Mouse (Mus musculus): ENCODE measurements around the gene Mical2. TPM values are rescaled to one million over a fixed set of nuclear protein-coding genes. Genes with fewer than 3 reads are reported as not detected.
A peak's percentile ranks its signal among the peaks of the same experiment; 100 is the strongest.

The Mical2 gene
- polyA plus RNA-seq, 1 experiment from 2014 or later: 11.7 TPM

- no peaks in the 10 kb centered on the region for H3K36me3 ChIP-seq
- ATAC-seq (ENCODE audit: insufficient number of reproducible peaks, low FRiP score, low TSS enrichment, low read depth): no peak
Measured at GRCm38 (mm10) chr7:112194286-112194685, 31.4 kb upstream of the Mical2 start.

GRCm38 (mm10) chr7:112197461-112197860, 28.2 kb upstream of the Mical2 start:
- Histone ChIP-seq H3K9me3 (replicated peaks) (no peaks in the 10 kb centered on the region), H3K36me3 (no peaks in the 10 kb centered on the region), H3K4me1 (peaks cover 2% of the 10 kb centered on the region; the same call in 1 of the 2 replicates), H3K9ac (no peak overlapping the region), H3K27ac (replicated peaks) (no peak overlapping the region), H3K27me3 (no peaks in the 10 kb centered on the region), H3K4me2 (replicated peaks) (no peak overlapping the region), H3K4me3 (replicated peaks) (no peak overlapping the region)
- 74% methylated on average over 8 of the region's 8 CpGs for WGBS
- ATAC-seq (ENCODE audit: insufficient number of reproducible peaks, low FRiP score, low TSS enrichment, low read depth): no peak

More at GRCm38 (mm10) chr7:112194286-112194685, 31.4 kb upstream of the Mical2 start:
- Histone ChIP-seq H3K9me3 (replicated peaks) (no peaks in the 10 kb centered on the region), H3K27me3 (no peaks in the 10 kb centered on the region), H3K27ac (replicated peaks) (no peak overlapping the region), H3K9ac (no peak overlapping the region), H3K4me2 (replicated peaks) (no peak overlapping the region), H3K4me3 (replicated peaks) (no peak overlapping the region), H3K4me1 (no peaks in the 10 kb centered on the region)
- 82% methylated on average over 5 of the region's 5 CpGs for WGBS

- WGBS: 68% methylated on average over 3 of the region's 3 CpGs
- ATAC-seq (ENCODE audit: insufficient number of reproducible peaks, low FRiP score, low TSS enrichment, low read depth): no peak
Measured at GRCm38 (mm10) chr7:112199343-112199742, 26.3 kb upstream of the Mical2 start.

GRCm38 (mm10) chr7:112200761-112201160, 24.9 kb upstream of the Mical2 start:
- Histone ChIP-seq H3K4me2 (replicated peaks) (no peak overlapping the region), H3K9me3 (replicated peaks) (no peaks in the 10 kb centered on the region), H3K4me3 (replicated peaks) (no peak overlapping the region), H3K27ac (replicated peaks) (no peak overlapping the region), H3K36me3 (no peaks in the 10 kb centered on the region), H3K4me1 (peaks cover 9% of the 10 kb centered on the region; the same call in 1 of the 2 replicates), H3K27me3 (no peaks in the 10 kb centered on the region), H3K9ac (no peak overlapping the region)
- WGBS: 44% methylated on average over 4 of the region's 4 CpGs
- ATAC-seq (ENCODE audit: insufficient number of reproducible peaks, low FRiP score, low TSS enrichment, low read depth): no peak; the same call in 1 of the 2 replicates

More at GRCm38 (mm10) chr7:112199343-112199742, 26.3 kb upstream of the Mical2 start:
- Histone ChIP-seq H3K9me3 (replicated peaks) (no peaks in the 10 kb centered on the region), H3K4me2 (replicated peaks) (no peak overlapping the region), H3K36me3 (no peaks in the 10 kb centered on the region), H3K9ac (no peak overlapping the region), H3K27ac (replicated peaks) (no peak overlapping the region), H3K27me3 (no peaks in the 10 kb centered on the region), H3K4me3 (replicated peaks) (no peak overlapping the region), H3K4me1 (peaks cover 9% of the 10 kb centered on the region; the same call in 1 of the 2 replicates)

GRCm38 (mm10) chr7:112202194-112202593, 23.5 kb upstream of the Mical2 start:
- Histone ChIP-seq H3K27me3 (no peaks in the 10 kb centered on the region), H3K4me1 (peaks cover 9% of the 10 kb centered on the region; the same call in 1 of the 2 replicates), H3K4me2 (replicated peaks) (no peak overlapping the region), H3K9me3 (replicated peaks) (no peaks in the 10 kb centered on the region), H3K4me3 (replicated peaks) (no peak overlapping the region), H3K36me3 (no peaks in the 10 kb centered on the region), H3K9ac (no peak overlapping the region), H3K27ac (replicated peaks) (no peak overlapping the region)
- ATAC-seq (ENCODE audit: insufficient number of reproducible peaks, low FRiP score, low TSS enrichment, low read depth): no peak
- 32% methylated on average over 4 of the region's 4 CpGs for WGBS

- Histone ChIP-seq H3K9me3 (replicated peaks) (no peaks in the 10 kb centered on the region), H3K4me2 (replicated peaks) (no peak overlapping the region), H3K27ac (replicated peaks) (no peak overlapping the region), H3K27me3 (no peaks in the 10 kb centered on the region), H3K36me3 (no peaks in the 10 kb centered on the region), H3K4me3 (replicated peaks) (no peak overlapping the region), H3K4me1 (peaks cover 9% of the 10 kb centered on the region; the same call in 1 of the 2 replicates), H3K9ac (no peak overlapping the region)
- WGBS: 40% methylated on average over 5 of the region's 5 CpGs
- ATAC-seq (ENCODE audit: insufficient number of reproducible peaks, low FRiP score, low TSS enrichment, low read depth): no peak
Measured at GRCm38 (mm10) chr7:112202843-112203242, 22.8 kb upstream of the Mical2 start.

- WGBS: 73% methylated on average over 5 of the region's 5 CpGs
Measured at GRCm38 (mm10) chr7:112203937-112204336, 21.7 kb upstream of the Mical2 start.

GRCm38 (mm10) chr7:112204380-112204963, 21.2 kb upstream of the Mical2 start:
- Histone ChIP-seq H3K4me2 (replicated peaks) (no peak overlapping the region), H3K27me3 (no peaks in the 10 kb centered on the region), H3K9me3 (replicated peaks) (no peaks in the 10 kb centered on the region), H3K4me3 (replicated peaks) (no peak overlapping the region), H3K9ac (no peak overlapping the region), H3K27ac (replicated peaks) (peak overlapping the region; percentile 45), H3K4me1 (peaks cover 9% of the 10 kb centered on the region; the same call in 1 of the 2 replicates), H3K36me3 (no peaks in the 10 kb centered on the region)
- no peak for ATAC-seq (ENCODE audit: insufficient number of reproducible peaks, low FRiP score, low TSS enrichment, low read depth)
- WGBS: 49% methylated on average over 6 of the region's 6 CpGs

More at GRCm38 (mm10) chr7:112203937-112204336, 21.7 kb upstream of the Mical2 start:
- Histone ChIP-seq H3K4me2 (replicated peaks) (no peak overlapping the region), H3K4me1 (peaks cover 9% of the 10 kb centered on the region; the same call in 1 of the 2 replicates), H3K9ac (no peak overlapping the region), H3K9me3 (replicated peaks) (no peaks in the 10 kb centered on the region), H3K4me3 (replicated peaks) (no peak overlapping the region), H3K27ac (replicated peaks) (no peak overlapping the region), H3K36me3 (no peaks in the 10 kb centered on the region), H3K27me3 (no peaks in the 10 kb centered on the region)
- ATAC-seq (ENCODE audit: insufficient number of reproducible peaks, low FRiP score, low TSS enrichment, low read depth): no peak

GRCm38 (mm10) chr7:112205513-112205912, 20.1 kb upstream of the Mical2 start:
- 79% methylated on average over 6 of the region's 6 CpGs for WGBS
- ATAC-seq (ENCODE audit: insufficient number of reproducible peaks, low FRiP score, low TSS enrichment, low read depth): no peak
- no peak overlapping the region for H3K4me3 ChIP-seq (replicated peaks)

GRCm38 (mm10) chr7:112207717-112208116, 17.9 kb upstream of the Mical2 start:
- WGBS: 86% methylated on average over 6 of the region's 6 CpGs
- no peak for ATAC-seq (ENCODE audit: insufficient number of reproducible peaks, low FRiP score, low TSS enrichment, low read depth)
- no peaks in the 10 kb centered on the region for H3K27me3 ChIP-seq
- H3K4me2 ChIP-seq (replicated peaks): no peak overlapping the region
- no peak overlapping the region for H3K27ac ChIP-seq (replicated peaks)
- no peaks in the 10 kb centered on the region for H3K9me3 ChIP-seq (replicated peaks)
- no peak overlapping the region for H3K9ac ChIP-seq
- no peak overlapping the region for H3K4me3 ChIP-seq (replicated peaks)
- no peaks in the 10 kb centered on the region for H3K36me3 ChIP-seq
- H3K4me1 ChIP-seq: 0 out of 2 replicates have a peak, but pooled peaks cover 5% of the 10 kb centered on the region

More at GRCm38 (mm10) chr7:112205513-112205912, 20.1 kb upstream of the Mical2 start:
- H3K9me3 ChIP-seq (replicated peaks): no peaks in the 10 kb centered on the region
- H3K27ac ChIP-seq (replicated peaks): no peak overlapping the region
- peaks cover 9% of the 10 kb centered on the region; the same call in 1 of the 2 replicates for H3K4me1 ChIP-seq
- no peak overlapping the region for H3K4me2 ChIP-seq (replicated peaks)
- H3K27me3 ChIP-seq: no peaks in the 10 kb centered on the region
- H3K9ac ChIP-seq: no peak overlapping the region
- no peaks in the 10 kb centered on the region for H3K36me3 ChIP-seq

- H3K4me1 ChIP-seq: peaks cover 6% of the 10 kb centered on the region; the same call in 1 of the 2 replicates
- no peak for ATAC-seq (ENCODE audit: insufficient number of reproducible peaks, low FRiP score, low TSS enrichment, low read depth)
- no peaks in the 10 kb centered on the region for H3K9me3 ChIP-seq (replicated peaks)
- 59% methylated on average over 10 of the region's 10 CpGs for WGBS
- no peak overlapping the region for H3K4me2 ChIP-seq (replicated peaks)
- H3K27me3 ChIP-seq: no peaks in the 10 kb centered on the region
- H3K9ac ChIP-seq: no peak overlapping the region
- H3K27ac ChIP-seq (replicated peaks): 0 out of 2 replicates have a peak overlapping the region, but pooled peaks have one; percentile 9
- H3K36me3 ChIP-seq: no peaks in the 10 kb centered on the region
- no peak overlapping the region for H3K4me3 ChIP-seq (replicated peaks)
Measured at GRCm38 (mm10) chr7:112208323-112209167, 17.1 kb upstream of the Mical2 start.
